Mouse (Mus musculus) heart, postnatal 25 days (tissue): ENCODE measurements at regions not wholly inside any gene's neighbourhood (a gene's known extent, or its start where the extent isn't known, plus 50 kb on each side); places are given as distances from the start of the nearest gene placed in this dataset.

Experiments
- DNase-seq: peaks from one replicate; pipeline ENCODE4 v3.0.0; 2022; ENCODE audit warnings: low spot score
- intact Hi-C: fragments of 180-260 bp; cut with DNase I; formaldehyde crosslinking; loops from one replicate; pipeline ENCODE4 v1.15.1; 2025

- DNase-seq = no peak
- intact Hi-C loops = no loop called here
Measured at GRCm38 (mm10) chr19:54429062-54429461, 385.1 kb downstream of the Adra2a start.

- intact Hi-C loops = no loop called here
- no peak for DNase-seq
Measured at GRCm38 (mm10) chr19:54440713-54441112, 396.8 kb downstream of the Adra2a start.

GRCm38 (mm10) chr19:54460426-54461170 lies 416.6 kb downstream of the Adra2a start:
- no peak for DNase-seq
- intact Hi-C loops = no loop called here

- no peak for DNase-seq
- intact Hi-C loops = no loop called here
Measured at GRCm38 (mm10) chr19:54462480-54462879, 418.5 kb downstream of the Adra2a start.

GRCm38 (mm10) chr19:54470034-54470433 lies 426.1 kb downstream of the Adra2a start:
- DNase-seq = no peak
- intact Hi-C loops = no loop called here

GRCm38 (mm10) chr19:54498066-54498465 lies 454.1 kb downstream of the Adra2a start:
- intact Hi-C loops = no loop called here
- no peak for DNase-seq

GRCm38 (mm10) chr19:54533858-54534257 lies 489.9 kb downstream of the Adra2a start:
- DNase-seq = no peak
- intact Hi-C loops = loop anchor here (5.0 kb wide), 1 partner anchor 492 kb away; the partner anchor contains the start of gene Adra2a

GRCm38 (mm10) chr19:54555351-54555750 lies 511.4 kb downstream of the Adra2a start:
- intact Hi-C loops = no loop called here
- no peak for DNase-seq

- intact Hi-C loops = no loop called here
- DNase-seq = no peak
Measured at GRCm38 (mm10) chr19:54557984-54558383, 514.0 kb downstream of the Adra2a start.

GRCm38 (mm10) chr19:54583574-54583973 lies 539.6 kb downstream of the Adra2a start:
- intact Hi-C loops = no loop called here
- no peak for DNase-seq

GRCm38 (mm10) chr19:54584687-54585237 lies 540.8 kb downstream of the Adra2a start:
- DNase-seq = no peak
- intact Hi-C loops = no loop called here

GRCm38 (mm10) chr19:54585326-54585725 lies 541.4 kb downstream of the Adra2a start:
- DNase-seq = no peak
- intact Hi-C loops = no loop called here

- intact Hi-C loops = no loop called here
- no peak for DNase-seq
Measured at GRCm38 (mm10) chr19:54603345-54603744, 523.7 kb downstream of the Gpam start.

GRCm38 (mm10) chr19:54605346-54605745 lies 521.7 kb downstream of the Gpam start:
- no peak for DNase-seq
- intact Hi-C loops = no loop called here

GRCm38 (mm10) chr19:54616924-54617323 lies 510.1 kb downstream of the Gpam start:
- intact Hi-C loops = no loop called here
- no peak for DNase-seq
